Mouse (Mus musculus): ENCODE results near the gene Gtse1.

Gtse1 gene

DNA sequence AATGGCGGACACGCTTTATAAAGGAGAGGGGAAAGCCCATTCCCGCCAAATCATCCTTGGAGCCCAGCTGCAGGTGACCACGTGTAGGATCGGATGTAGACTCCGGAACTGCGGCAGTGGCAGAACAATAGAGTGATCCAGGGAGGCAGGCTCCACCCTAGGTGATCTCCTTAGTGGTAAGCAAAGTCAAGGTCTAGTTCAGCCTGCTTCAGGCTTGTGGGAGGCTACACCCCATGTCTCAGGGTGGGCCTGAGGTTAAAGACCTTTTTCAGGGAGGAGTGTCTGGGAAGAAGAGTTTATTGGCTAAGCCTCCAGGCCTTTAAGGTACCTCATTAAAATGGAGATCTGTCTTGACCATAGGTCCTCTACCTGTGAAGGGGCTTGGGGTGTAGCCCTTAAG, 6.4 kb downstream of the Gtse1 start:
- in situ Hi-C loops (cut with MboI; ENCODE audit: low sequenced_read_pairs): loop anchor here (25.0 kb wide), 1 partner anchor 254 kb away; no protein-coding TSS in a partner anchor

DNA sequence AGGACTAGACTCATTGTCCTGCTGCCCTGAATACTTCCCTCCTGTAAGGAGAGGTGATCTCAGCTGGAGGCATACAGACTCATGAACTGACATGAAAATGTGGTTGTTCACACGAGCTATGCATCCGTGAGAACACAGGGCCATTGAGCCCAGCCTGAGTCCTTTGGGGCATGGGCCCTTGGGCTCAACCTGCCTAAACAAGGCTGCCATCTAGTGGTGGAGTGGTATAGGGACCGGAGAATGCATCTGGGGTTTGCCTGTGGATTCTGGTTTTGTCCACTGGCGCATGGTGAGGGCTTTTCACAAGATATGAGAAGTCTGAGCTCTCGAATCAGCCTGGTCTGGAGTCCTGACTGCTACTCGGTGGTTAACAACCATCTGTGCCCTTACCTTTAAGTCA, 8.2 kb downstream of the Gtse1 start:
- in situ Hi-C loops (cut with MboI; ENCODE audit: low sequenced_read_pairs): loop anchor here (25.0 kb wide), 1 partner anchor 255 kb away; no protein-coding TSS in a partner anchor

DNA sequence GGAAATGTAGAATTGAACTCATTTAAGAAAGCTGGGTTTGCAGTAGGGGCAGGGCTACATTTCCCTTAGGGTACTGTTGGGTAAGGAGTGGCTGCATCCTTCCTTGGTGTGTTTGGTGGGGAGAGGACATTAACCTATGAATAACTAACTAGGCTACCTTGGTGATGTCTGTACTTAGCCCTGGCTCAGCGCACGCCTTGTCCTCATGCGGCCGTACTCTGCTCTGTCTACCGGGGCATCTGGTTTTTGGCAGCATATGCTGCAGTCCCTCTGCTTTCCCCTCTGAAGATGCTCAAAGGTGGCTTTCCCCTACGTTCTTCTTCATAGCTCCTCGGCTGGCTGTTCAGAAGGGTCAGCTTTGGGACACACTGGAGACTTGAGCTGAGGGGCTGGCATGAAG, 17.8 kb downstream of the Gtse1 start:
- in situ Hi-C loops (cut with MboI; ENCODE audit: low sequenced_read_pairs): no loop called here

GRCm38 (mm10) chr15:85878848-85879497, 19.4 kb downstream of the Gtse1 start, which contains the start of gene Trmu:
TSS of gene Trmu (plus strand) at chr15:85879312.
- in situ Hi-C loops (cut with MboI; ENCODE audit: low sequenced_read_pairs): no loop called here

- in situ Hi-C loops (cut with MboI; ENCODE audit: low sequenced_read_pairs): no loop called here
These were observed 20.0 kb downstream of the Gtse1 start for GRCm38 (mm10) chr15:85879498-85879895.

- in situ Hi-C loops (cut with MboI; ENCODE audit: low sequenced_read_pairs): no loop called here
These were observed 26.1 kb downstream of the Gtse1 start for GRCm38 (mm10) chr15:85885606-85886005.

DNA sequence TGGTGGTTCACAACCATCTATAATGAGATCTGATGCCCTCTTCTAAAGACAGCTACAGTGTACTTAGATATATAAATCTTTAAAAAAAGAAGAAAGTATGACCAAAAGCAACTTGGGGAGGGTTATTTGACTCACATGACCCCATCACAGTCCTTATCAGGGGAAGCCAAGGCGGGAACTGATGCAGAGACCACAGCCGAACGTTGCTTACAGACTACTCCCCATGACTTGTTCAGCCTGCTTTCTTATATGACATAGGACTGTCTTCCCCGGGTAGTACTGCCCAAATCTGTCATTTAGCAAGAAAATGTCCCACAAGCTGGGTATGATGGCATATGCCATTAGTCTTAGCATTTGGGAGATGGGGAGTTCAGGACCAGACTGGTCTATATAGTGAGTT, 29.7 kb downstream of the Gtse1 start:
- in situ Hi-C loops (cut with MboI; ENCODE audit: low sequenced_read_pairs): no loop called here

- in situ Hi-C loops (cut with MboI; ENCODE audit: low sequenced_read_pairs): no loop called here
These were observed 32.4 kb downstream of the Gtse1 start for GRCm38 (mm10) chr15:85891971-85892370.

DNA sequence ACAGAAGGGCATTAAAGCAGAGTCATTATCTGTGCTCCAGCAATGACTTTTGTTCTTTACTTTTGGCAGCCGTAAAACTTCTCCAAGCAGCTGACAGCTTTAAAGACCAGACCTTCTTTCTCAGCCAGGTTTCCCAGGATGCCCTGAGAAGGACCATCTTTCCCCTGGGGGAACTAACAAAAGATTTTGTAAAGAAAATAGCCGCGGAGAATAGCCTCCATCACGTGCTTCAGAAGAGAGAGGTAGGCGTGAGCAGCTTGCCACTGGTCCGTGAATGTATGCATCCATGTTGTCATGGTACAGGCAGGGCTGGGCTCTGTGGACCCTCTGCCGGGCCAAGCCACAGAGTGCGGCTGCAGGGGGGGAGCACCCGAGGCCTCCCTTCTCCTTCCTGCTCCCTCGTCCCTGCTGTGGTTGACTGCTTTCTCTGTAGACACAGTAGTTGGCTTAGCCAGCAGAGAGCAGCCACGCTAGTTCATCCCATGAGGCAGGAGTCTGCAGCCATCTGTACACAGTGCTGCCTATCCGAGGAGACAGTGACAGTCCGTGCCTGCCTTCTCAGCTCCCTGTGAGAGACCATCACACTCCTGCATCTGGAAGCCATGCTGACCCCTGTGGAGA, 33.1 kb downstream of the Gtse1 start:
- in situ Hi-C loops (cut with MboI; ENCODE audit: low sequenced_read_pairs): no loop called here

GRCm38 (mm10) chr15:85893871-85894270, 34.3 kb downstream of the Gtse1 start:
- in situ Hi-C loops (cut with MboI; ENCODE audit: low sequenced_read_pairs): no loop called here

- in situ Hi-C loops (cut with MboI; ENCODE audit: low sequenced_read_pairs): no loop called here
These were observed 36.7 kb downstream of the Gtse1 start for GRCm38 (mm10) chr15:85896284-85896683.

DNA sequence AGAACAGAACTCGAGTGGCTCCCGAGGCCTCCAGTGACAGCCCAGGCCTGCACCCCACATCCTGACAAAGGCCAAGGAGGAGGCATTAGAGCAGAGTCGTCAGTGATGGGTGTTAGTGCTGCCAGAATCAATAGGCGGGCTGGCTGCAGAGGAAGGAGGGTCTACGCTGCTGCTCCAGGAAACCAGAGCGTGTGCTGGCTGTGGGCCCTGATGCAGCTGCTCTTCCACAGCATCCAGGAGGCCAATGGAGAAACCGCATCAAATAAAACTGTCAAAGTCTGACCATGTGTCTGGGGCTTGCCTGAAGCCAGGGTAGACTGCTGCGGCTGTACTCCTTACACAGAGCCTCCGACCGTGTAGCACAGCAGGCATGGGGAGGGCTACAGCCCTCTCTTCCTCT, 37.6 kb downstream of the Gtse1 start:
- in situ Hi-C loops (cut with MboI; ENCODE audit: low sequenced_read_pairs): no loop called here

- in situ Hi-C loops (cut with MboI; ENCODE audit: low sequenced_read_pairs): no loop called here
These were observed 39.9 kb downstream of the Gtse1 start for GRCm38 (mm10) chr15:85899396-85899795.

- in situ Hi-C loops (cut with MboI; ENCODE audit: low sequenced_read_pairs): no loop called here
These were observed 40.8 kb downstream of the Gtse1 start for GRCm38 (mm10) chr15:85900318-85900717.

- in situ Hi-C loops (cut with MboI; ENCODE audit: low sequenced_read_pairs): no loop called here
These were observed 41.3 kb downstream of the Gtse1 start for GRCm38 (mm10) chr15:85900801-85901200.

- in situ Hi-C loops (cut with MboI; ENCODE audit: low sequenced_read_pairs): no loop called here
These were observed 43.0 kb downstream of the Gtse1 start for GRCm38 (mm10) chr15:85902505-85902904.

DNA sequence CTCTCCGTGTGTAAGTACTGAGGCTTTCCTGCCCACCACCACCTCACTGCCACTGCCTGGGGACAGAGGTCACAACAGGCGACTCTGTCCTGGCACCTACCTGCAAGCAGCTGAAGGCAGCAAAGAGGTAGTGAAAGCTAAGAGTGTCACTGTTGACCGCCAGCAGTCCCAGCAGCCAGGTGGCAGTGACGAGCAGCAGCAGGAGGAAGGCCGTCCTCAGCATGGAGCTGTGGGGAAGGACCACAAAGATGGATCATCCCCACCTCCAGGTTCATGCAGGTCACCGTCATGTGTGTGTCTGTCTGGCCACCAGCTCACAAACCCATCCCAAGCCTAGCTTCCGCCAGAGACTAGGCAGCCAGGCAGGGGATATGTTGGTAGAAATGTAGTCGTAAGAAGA, 44.3 kb downstream of the Gtse1 start:
- in situ Hi-C loops (cut with MboI; ENCODE audit: low sequenced_read_pairs): no loop called here

DNA sequence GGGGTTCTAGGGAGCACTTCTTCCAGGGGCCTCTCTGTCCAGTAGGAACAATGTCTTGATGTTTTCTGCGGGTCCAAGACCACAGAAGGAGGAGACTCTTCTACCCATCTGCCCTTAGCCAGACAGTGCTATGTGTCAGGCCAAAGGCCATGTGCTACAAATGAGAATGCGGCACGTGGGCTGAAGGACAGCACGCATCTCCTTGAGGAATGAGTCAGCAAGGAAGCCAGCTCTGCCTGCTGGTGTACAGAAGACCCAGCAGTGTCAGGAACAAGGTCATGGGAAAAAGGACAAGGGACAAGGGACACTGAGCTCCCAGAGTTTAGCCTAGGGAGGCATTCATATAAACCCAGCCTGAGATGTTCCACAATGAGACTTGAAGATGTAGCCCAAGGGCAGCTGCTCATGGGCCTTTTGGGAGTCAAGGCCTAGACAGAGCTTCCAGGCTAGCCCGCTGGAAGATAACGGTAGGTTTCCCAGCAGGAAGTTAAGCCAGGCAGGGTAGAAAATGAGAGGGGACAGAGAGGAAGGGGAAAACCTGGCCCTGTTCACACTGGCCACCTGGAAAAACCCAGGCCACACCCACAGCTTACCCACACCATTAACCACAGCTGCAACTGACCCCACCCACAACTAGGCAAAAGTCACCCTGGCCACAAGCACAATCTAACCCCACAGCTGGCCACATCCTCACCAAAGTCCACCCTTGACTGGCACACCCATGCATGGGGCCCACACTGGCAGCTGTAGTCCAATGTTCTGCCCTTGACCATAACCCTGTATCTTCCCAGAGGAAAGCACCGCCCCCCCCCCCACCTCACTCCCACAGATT, 49.3 kb downstream of the Gtse1 start:
- in situ Hi-C loops (cut with MboI; ENCODE audit: low sequenced_read_pairs): no loop called here

- in situ Hi-C loops (cut with MboI; ENCODE audit: low sequenced_read_pairs): no loop called here
These were observed 49.9 kb downstream of the Gtse1 start for GRCm38 (mm10) chr15:85909492-85909829.

- in situ Hi-C loops (cut with MboI; ENCODE audit: low sequenced_read_pairs): loop anchor here (5.0 kb wide), 2 partner anchors 127 to 212 kb away; no protein-coding TSS in a partner anchor
These were observed 50.4 kb downstream of the Gtse1 start for GRCm38 (mm10) chr15:85909931-85910330.

DNA sequence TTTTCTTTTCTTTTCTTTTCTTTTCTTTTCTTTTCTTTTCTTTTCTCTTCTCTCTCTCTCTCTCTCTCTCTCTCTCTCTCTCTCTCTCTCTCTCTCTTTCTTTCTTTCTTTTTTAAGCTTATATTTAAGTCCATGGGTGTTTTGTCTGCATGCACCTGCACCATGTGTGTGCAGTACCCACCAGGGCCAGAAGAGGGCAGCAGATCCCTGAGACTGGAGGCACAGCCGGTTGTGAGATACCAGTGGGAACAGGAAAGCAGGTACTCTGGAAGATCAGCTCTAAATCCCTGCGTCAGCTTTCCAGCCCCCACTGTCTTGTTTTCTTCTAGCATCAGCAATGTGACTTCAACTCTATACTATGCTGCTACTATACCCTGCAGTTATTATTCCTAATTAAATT, 54.1 kb downstream of the Gtse1 start:
- in situ Hi-C loops (cut with MboI; ENCODE audit: low sequenced_read_pairs): loop anchor here (5.0 kb wide), 2 partner anchors 124 to 209 kb away; no protein-coding TSS in a partner anchor

Data from CH12F3 (cell line).